13 mouse cellular contexts compared by ENCODE assay signal in genomic region chr9:110645219-110645618, GRCm38 (mm10). TPM values are rescaled to one million over a fixed set of nuclear protein-coding genes. Genes with fewer than 3 reads are reported as not detected.
A peak's percentile ranks its signal among the peaks of the same experiment; 100 is the strongest.
DNase-seq lines count a peak whose midpoint lies in the region; ATAC-seq lines count a peak whose summit lies in the region.
"Had no signal": no experiment of that assay in that cellular context is flagged by ENCODE, and none has a peak within 500 bp of the region (broad histone marks: within the 10 kb centered on the region; RNA-seq: fewer than 3 reads in every experiment).

No protein-coding gene starts in this region.

- no peak overlapping the region for H3K4me3 ChIP-seq in heart, embryonic 10.5 days
- no peak overlapping the region for H3K4me3 ChIP-seq in hindbrain, embryonic 11.5 days (ENCODE audit: low read depth, low read length)
- H3K4me3 ChIP-seq in forebrain, embryonic 14.5 days (ENCODE audit: low read depth, low read length), result no peak overlapping the region
- H3K4me3 ChIP-seq: hindbrain, embryonic 10.5 days; layer of hippocampus, adult 2 months; myocyte had no signal

- peak overlapping the region; percentile 60; the same call in 1 of the 2 replicates for H3K27ac ChIP-seq in heart, embryonic 10.5 days
- no peak overlapping the region for H3K27ac ChIP-seq in hindbrain, embryonic 11.5 days (ENCODE audit: low read depth, low read length)
- no peak overlapping the region for H3K27ac ChIP-seq in forebrain, embryonic 14.5 days (ENCODE audit: low read depth, low read length)
- H3K27ac ChIP-seq: hindbrain, embryonic 10.5 days; layer of hippocampus, adult 2 months had no signal

- 62% methylated on average over 9 of the region's 9 CpGs for WGBS in heart, embryonic 10.5 days
- WGBS in hindbrain, embryonic 11.5 days, result 86% methylated on average over 9 of the region's 9 CpGs
- 89% methylated on average over 9 of the region's 9 CpGs for WGBS in forebrain, embryonic 14.5 days

- H3K4me2 ChIP-seq in hindbrain, embryonic 11.5 days (replicated peaks; ENCODE audit: low read depth, low read length), result no peak overlapping the region
- H3K4me2 ChIP-seq in forebrain, embryonic 14.5 days (ENCODE audit: low read length), result no peak overlapping the region

- H3K27me3 ChIP-seq in heart, embryonic 10.5 days (ENCODE audit: insufficient read depth, poor library complexity, severe bottlenecking), result 0 out of 2 replicates have a peak, but pooled peaks cover 4% of the 10 kb centered on the region
- H3K27me3 ChIP-seq in hindbrain, embryonic 11.5 days (ENCODE audit: control insufficient read depth, insufficient read depth, low read length), result no peaks in the 10 kb centered on the region
- no peaks in the 10 kb centered on the region for H3K27me3 ChIP-seq in forebrain, embryonic 14.5 days (replicated peaks; ENCODE audit: control insufficient read depth, insufficient read depth, low read length)

- no peaks in the 10 kb centered on the region for H3K36me3 ChIP-seq in heart, embryonic 10.5 days
- no peaks in the 10 kb centered on the region for H3K36me3 ChIP-seq in hindbrain, embryonic 11.5 days (ENCODE audit: control insufficient read depth, insufficient read depth, low read length)
- H3K36me3 ChIP-seq in forebrain, embryonic 14.5 days (ENCODE audit: control insufficient read depth, insufficient read depth, low read length), result no peaks in the 10 kb centered on the region
- H3K36me3 ChIP-seq: hindbrain, embryonic 10.5 days had no signal

- no peaks in the 10 kb centered on the region for H3K9me3 ChIP-seq in heart, embryonic 10.5 days
- no peaks in the 10 kb centered on the region for H3K9me3 ChIP-seq in hindbrain, embryonic 11.5 days (ENCODE audit: control insufficient read depth, low read length)
- no peaks in the 10 kb centered on the region for H3K9me3 ChIP-seq in forebrain, embryonic 14.5 days (replicated peaks; ENCODE audit: control insufficient read depth, low read length)
- H3K9me3 ChIP-seq: hindbrain, embryonic 10.5 days had no signal

- H3K9ac ChIP-seq in hindbrain, embryonic 11.5 days (ENCODE audit: low read depth, low read length), result no peak overlapping the region
- no peak overlapping the region for H3K9ac ChIP-seq in forebrain, embryonic 14.5 days (ENCODE audit: low read length)

- peaks cover 37% of the 10 kb centered on the region for H3K4me1 ChIP-seq in heart, embryonic 10.5 days
- no peaks in the 10 kb centered on the region for H3K4me1 ChIP-seq in hindbrain, embryonic 11.5 days (replicated peaks; ENCODE audit: control insufficient read depth, insufficient read depth, low read length)
- H3K4me1 ChIP-seq in forebrain, embryonic 14.5 days (ENCODE audit: control insufficient read depth, insufficient read depth, low read length), result 0 out of 2 replicates have a peak, but pooled peaks cover 7% of the 10 kb centered on the region

- ATAC-seq in hematopoietic stem cell, adult 5-6 weeks (replicated peaks in 1 of 2; ENCODE audit: insufficient read depth in 1 of 2, low FRiP score in 2 of 2, low TSS enrichment in 1 of 2, low read depth in 1 of 2, poor library complexity in 2 of 2, severe bottlenecking in 2 of 2), result peak; percentile 89 to 94
- peak; percentile 84 for ATAC-seq in megakaryocyte, adult 5-6 weeks (ENCODE audit: poor library complexity, severe bottlenecking)
- no peak for ATAC-seq in hindbrain, embryonic 11.5 days (ENCODE audit: low FRiP score)
- no peak for ATAC-seq in forebrain, embryonic 14.5 days

- DNase-seq in heart, embryonic 10.5 days (ENCODE audit: low spot score), result no peak
- no peak for DNase-seq in heart, adult 8-10 months (ENCODE audit: low spot score)
- peak; percentile 94 for DNase-seq in thymus, postnatal 0 days (ENCODE audit: low spot score)
- DNase-seq in retina, postnatal 1 day, result no peak
- no peak for DNase-seq in hindbrain, embryonic 11.5 days (ENCODE audit: low spot score)
- no peak for DNase-seq in forebrain, embryonic 14.5 days (ENCODE audit: low spot score)
- DNase-seq: cerebellum, adult 9-11 months; right cerebral cortex, postnatal 4 days had no signal

RNA-seq across cellular contexts. Expression of gene Nbeal2, which starts 8.7 kb away (rescaled TPM):
- polyA plus RNA-seq in heart, embryonic 10.5 days (2016; fragmentation: Nextera tagmentation; extraction: Ambion mirVana), result 2.4 and 3.1 TPM in 2 replicates
- total RNA-seq in heart, adult 8-10 months (2022), result 10 to 100 TPM in 1 of 4 experiments, 1 to 10 TPM in 3; 5.8 to 10.8 (median 8.5) TPM
- total RNA-seq in hematopoietic stem cell, adult 5-6 weeks (2017), result 38.0 and 61.7 TPM in 2 replicates
- 42.1 and 52.5 TPM in 2 replicates for total RNA-seq in megakaryocyte, adult 5-6 weeks (2015)
- 29.1 and 35.9 TPM in 2 replicates for total RNA-seq in megakaryocyte, adult 5-6 weeks (2017)
- 15.7 and 19.1 TPM in 2 replicates for polyA plus RNA-seq in thymus, postnatal 0 days (2015; fragmentation: Nextera tagmentation; extraction: Ambion mirVana)
- polyA plus RNA-seq in hindbrain, embryonic 11.5 days (2014; fragmentation: Nextera tagmentation; extraction: Ambion mirVana), result 1.9 and 2.4 TPM in 2 replicates
- polyA plus RNA-seq in forebrain, embryonic 14.5 days (2014; fragmentation: Nextera tagmentation; extraction: Ambion mirVana), result 0.86 and 2.7 TPM in 2 replicates

RNA-seq across cellular contexts. Expression of gene Ccdc12, which starts 11.1 kb away (rescaled TPM):
- polyA plus RNA-seq in heart, embryonic 10.5 days (2016; fragmentation: Nextera tagmentation; extraction: Ambion mirVana), result 159 and 189 TPM in 2 replicates
- 10 to 100 TPM; 56.2 to 69.2 (median 65.3) TPM for total RNA-seq in heart, adult 8-10 months (2022)
- 89.4 and 111 TPM in 2 replicates for total RNA-seq in hematopoietic stem cell, adult 5-6 weeks (2017)
- 204 and 210 TPM in 2 replicates for total RNA-seq in megakaryocyte, adult 5-6 weeks (2015)
- total RNA-seq in megakaryocyte, adult 5-6 weeks (2017), result 165 and 180 TPM in 2 replicates
- polyA plus RNA-seq in thymus, postnatal 0 days (2015; fragmentation: Nextera tagmentation; extraction: Ambion mirVana), result 210 and 226 TPM in 2 replicates
- polyA plus RNA-seq in hindbrain, embryonic 11.5 days (2014; fragmentation: Nextera tagmentation; extraction: Ambion mirVana), result 141 and 145 TPM in 2 replicates
- polyA plus RNA-seq in forebrain, embryonic 14.5 days (2014; fragmentation: Nextera tagmentation; extraction: Ambion mirVana), result 119 and 120 TPM in 2 replicates

RNA-seq across cellular contexts. Expression of gene Nradd, which starts 21.0 kb away (rescaled TPM):
- polyA plus RNA-seq in heart, embryonic 10.5 days (2016; fragmentation: Nextera tagmentation; extraction: Ambion mirVana), result 28.5 and 32.3 TPM in 2 replicates
- total RNA-seq in heart, adult 8-10 months (2022), result 1 to 10 TPM in 2 of 4 experiments, under 1 TPM in 2; 0.79 to 1.4 (median 0.97) TPM
- 4.1 and 6.2 TPM in 2 replicates for total RNA-seq in hematopoietic stem cell, adult 5-6 weeks (2017)
- 4.6 and 5.2 TPM in 2 replicates for total RNA-seq in megakaryocyte, adult 5-6 weeks (2015)
- 2.0 and 3.5 TPM in 2 replicates for total RNA-seq in megakaryocyte, adult 5-6 weeks (2017)
- polyA plus RNA-seq in thymus, postnatal 0 days (2015; fragmentation: Nextera tagmentation; extraction: Ambion mirVana), result 4.3 and 5.3 TPM in 2 replicates
- 21.9 and 22.0 TPM in 2 replicates for polyA plus RNA-seq in hindbrain, embryonic 11.5 days (2014; fragmentation: Nextera tagmentation; extraction: Ambion mirVana)
- polyA plus RNA-seq in forebrain, embryonic 14.5 days (2014; fragmentation: Nextera tagmentation; extraction: Ambion mirVana), result 25.3 and 26.8 TPM in 2 replicates

Comparison
In these comparisons a context has a peak if more than half of its experiments do, and no peak if none do; other contexts are left out.
1. ATAC-seq: peak in hematopoietic stem cell, adult 5-6 weeks (2 of 2) and megakaryocyte, adult 5-6 weeks (single experiment); none in hindbrain, embryonic 11.5 days (single experiment) and forebrain, embryonic 14.5 days (single experiment).